Mouse (Mus musculus) granulocyte monocyte progenitor cell, adult 5-6 weeks (primary cell): Measurements from ENCODE around the gene Gm8126. TPM values are rescaled to one million over a fixed set of nuclear protein-coding genes. Genes with fewer than 3 reads are reported as not detected.
"Not testable (repeated sequence)": the region's sequence is repeated elsewhere in the genome, so short reads cannot be mapped to it uniquely, and the experiment has no call there.

ENCODE experiments used
- ATAC-seq: replicated peaks from 2 replicates; pipeline ENCODE4 v1.8.0; 2016; ENCODE audit warnings: mild to moderate bottlenecking, moderate TSS enrichment, inconsistent platforms; ENCODE audit not compliant: poor library complexity, severe bottlenecking
- total RNA-seq, 2 experiments: library from RNA; stranded (forward) in 1 of 2; stranded (reverse) in 1 of 2; fragments of 200-712, 200-1000 nt in 1 of 2; fragments of >200 nt in 1 of 2; fragmentation: Nextera tagmentation in 1 of 2; gene quantifications; 2 replicates each; pipeline ENCODE4 v1.2.3; 2014 to 2017

Gene Gm8126
- total RNA-seq (2014; fragmentation: Nextera tagmentation), result not detected in 2 replicates
- not detected in 2 replicates for total RNA-seq (2017)

GRCm38 (mm10) chr14:43258349-43258748 lies at the start of gene Gm8126:
TSS of gene Gm8126 (plus strand) at chr14:43258649.
- ATAC-seq, result not testable (repeated sequence)

- not testable (repeated sequence) for ATAC-seq
Measured at GRCm38 (mm10) chr14:43235204-43235603, 23.2 kb upstream of the Gm8126 start, which contains the start of gene Gm8122. TSS of gene Gm8122 (minus strand) at chr14:43235304.

GRCm38 (mm10) chr14:43237769-43238168 lies 20.7 kb upstream of the Gm8126 start:
- not testable (repeated sequence) for ATAC-seq

- not testable (repeated sequence) for ATAC-seq
Measured at GRCm38 (mm10) chr14:43249611-43250170, 8.8 kb upstream of the Gm8126 start.

- not testable (repeated sequence) for ATAC-seq
Measured at GRCm38 (mm10) chr14:43250549-43251253, 7.7 kb upstream of the Gm8126 start.

- ATAC-seq, result not testable (repeated sequence)
Measured at GRCm38 (mm10) chr14:43256511-43256910, 1.9 kb upstream of the Gm8126 start.

- ATAC-seq, result not testable (repeated sequence)
Measured at GRCm38 (mm10) chr14:43263421-43263820, 5.0 kb downstream of the Gm8126 start.

GRCm38 (mm10) chr14:43268521-43269084 lies 10.2 kb downstream of the Gm8126 start:
- not testable (repeated sequence) for ATAC-seq

GRCm38 (mm10) chr14:43269211-43269610 lies 10.8 kb downstream of the Gm8126 start:
- ATAC-seq, result not testable (repeated sequence)

GRCm38 (mm10) chr14:43273161-43273560 lies 14.7 kb downstream of the Gm8126 start:
- ATAC-seq, result not testable (repeated sequence)

- ATAC-seq, result not testable (repeated sequence)
Measured at GRCm38 (mm10) chr14:43274986-43275511, 16.6 kb downstream of the Gm8126 start, which contains the start of gene Gm9732. TSS of gene Gm9732 (plus strand) at chr14:43275036.

GRCm38 (mm10) chr14:43275752-43276151 lies 17.3 kb downstream of the Gm8126 start:
- ATAC-seq, result not testable (repeated sequence)

GRCm38 (mm10) chr14:43277468-43277867 lies 19.0 kb downstream of the Gm8126 start:
- not testable (repeated sequence) for ATAC-seq

GRCm38 (mm10) chr14:43278146-43278545 lies 19.7 kb downstream of the Gm8126 start:
- ATAC-seq, result not testable (repeated sequence)

GRCm38 (mm10) chr14:43278681-43279080 lies 20.2 kb downstream of the Gm8126 start:
- not testable (repeated sequence) for ATAC-seq

- not testable (repeated sequence) for ATAC-seq
Measured at GRCm38 (mm10) chr14:43293503-43293902, 35.1 kb downstream of the Gm8126 start, which contains the start of gene Gm8127. TSS of gene Gm8127 (minus strand) at chr14:43293832.

Other genes starting within 250 kb of the Gm8126 start
- not detected in 2 replicates for gene Gm10376, start 243.0 kb upstream of the Gm8126 start, total RNA-seq (2014; fragmentation: Nextera tagmentation)
- not detected in 2 replicates for gene Gm10376, start 243.0 kb upstream of the Gm8126 start, total RNA-seq (2017)
- gene Gm8094, start 182.0 kb upstream of the Gm8126 start, total RNA-seq (2014; fragmentation: Nextera tagmentation), result not detected in 2 replicates
- not detected in 2 replicates for gene Gm8094, start 182.0 kb upstream of the Gm8126 start, total RNA-seq (2017)
- gene Gm8104, start 158.0 kb upstream of the Gm8126 start, total RNA-seq (2014; fragmentation: Nextera tagmentation), result not detected in 2 replicates
- gene Gm8104, start 158.0 kb upstream of the Gm8126 start, total RNA-seq (2017), result not detected in 2 replicates
- not detected in 2 replicates for gene Gm7233, start 78.8 kb upstream of the Gm8126 start, total RNA-seq (2014; fragmentation: Nextera tagmentation)
- gene Gm7233, start 78.8 kb upstream of the Gm8126 start, total RNA-seq (2017), result not detected in 2 replicates
- gene Gm8122, start 23.3 kb upstream of the Gm8126 start, total RNA-seq (2014; fragmentation: Nextera tagmentation), result not detected in 2 replicates
- not detected in 2 replicates for gene Gm8122, start 23.3 kb upstream of the Gm8126 start, total RNA-seq (2017)
- gene Gm9732, start 16.4 kb downstream of the Gm8126 start, total RNA-seq (2014; fragmentation: Nextera tagmentation), result not detected in 2 replicates
- gene Gm9732, start 16.4 kb downstream of the Gm8126 start, total RNA-seq (2017), result not detected in 2 replicates
- not detected in 2 replicates for gene Gm8127, start 35.2 kb downstream of the Gm8126 start, total RNA-seq (2014; fragmentation: Nextera tagmentation)
- not detected in 2 replicates for gene Gm8127, start 35.2 kb downstream of the Gm8126 start, total RNA-seq (2017)
- not detected in 2 replicates for gene 1700001F09Rik, start 89.2 kb downstream of the Gm8126 start, total RNA-seq (2014; fragmentation: Nextera tagmentation)
- not detected in 2 replicates for gene 1700001F09Rik, start 89.2 kb downstream of the Gm8126 start, total RNA-seq (2017)
- gene Gm8138, start 157.7 kb downstream of the Gm8126 start, total RNA-seq (2014; fragmentation: Nextera tagmentation), result not detected in 2 replicates
- not detected in 2 replicates for gene Gm8138, start 157.7 kb downstream of the Gm8126 start, total RNA-seq (2017)